Mouse (Mus musculus): ENCODE data around the gene Kif6.

- TF ChIP-seq FLI1 (IDR thresholded peaks at IDR 0.05; ENCODE audit: low read length) (no peak), GATA1 (IDR thresholded peaks at IDR 0.05; ENCODE audit: borderline replicate concordance, low read length) (no peak)
Measured at GRCm38 (mm10) chr17:49709192-49709591, 94.3 kb downstream of the Kif6 start.

Measured in megakaryocyte, embryonic 14.5 days (primary cell).